Mouse (Mus musculus) embryonic facial prominence, embryonic 13.5 days (tissue): ENCODE results near the gene Cyp4a32. TPM values are rescaled to one million over a fixed set of nuclear protein-coding genes. Genes with fewer than 3 reads are reported as not detected.
"Not testable (repeated sequence)": the region's sequence is repeated elsewhere in the genome, so short reads cannot be mapped to it uniquely, and the experiment has no call there.

Experiments used
- ATAC-seq: fragments of 200-750 bp; cut with Nextera tagmentation; 2 replicates; pipeline ENCODE4 v1.8.0; 2017; ENCODE audit warnings: low read depth; ENCODE audit not compliant: insufficient number of reproducible peaks, insufficient read depth, low FRiP score, low TSS enrichment
- H3K27ac ChIP-seq: fragments of 300-500 bp; sonication (generic); 2 replicates; pipeline ENCODE4 v1.5.1; 2015; ENCODE audit warnings: moderate library complexity, mild to moderate bottlenecking, inconsistent platforms
- H3K27me3 ChIP-seq: fragments of 300-500 bp; sonication (generic); 2 replicates; pipeline ENCODE4 v1.6.1; 2015; ENCODE audit warnings: mild to moderate bottlenecking, inconsistent platforms
- H3K36me3 ChIP-seq: fragments of 300-500 bp; sonication (generic); 2 replicates; pipeline ENCODE4 v1.6.1; 2015; ENCODE audit warnings: mild to moderate bottlenecking, inconsistent platforms
- H3K4me1 ChIP-seq: fragments of 300-500 bp; sonication (generic); 2 replicates; pipeline ENCODE4 v1.6.1; 2015; ENCODE audit warnings: inconsistent platforms
- H3K4me2 ChIP-seq: fragments of 300-500 bp; sonication (generic); 2 replicates; pipeline ENCODE4 v1.6.1; 2015; ENCODE audit warnings: moderate library complexity, mild to moderate bottlenecking, inconsistent platforms
- H3K4me3 ChIP-seq: fragments of 300-500 bp; sonication (generic); 2 replicates; pipeline ENCODE4 v1.5.1; 2015; ENCODE audit warnings: mild to moderate bottlenecking, inconsistent platforms
- H3K9ac ChIP-seq: fragments of 300-500 bp; sonication (generic); 2 replicates; pipeline ENCODE4 v1.6.1; 2015; ENCODE audit warnings: mild to moderate bottlenecking, inconsistent platforms
- H3K9me3 ChIP-seq: fragments of 300-500 bp; sonication (generic); 2 replicates; pipeline ENCODE4 v1.6.1; 2016; ENCODE audit warnings: inconsistent platforms
- WGBS: fragments of 180-500 bp; shearing (Covaris S2); methylation state at CpG from one replicate; pipeline ENCODE4 v1.1.7; 2015; ENCODE audit warnings: mixed read lengths; 5-methylcytosine and 5-hydroxymethylcytosine counted together
- polyA plus RNA-seq: library from polyadenylated mRNA; unstranded; fragments of >200 nt; fragmentation: Nextera tagmentation; extraction: Ambion mirVana; gene quantifications from 2 replicates; pipeline ENCODE4 v1.2.1, GENCODE M21; 2015

Gene Cyp4a32
- polyA plus RNA-seq: not detected in 2 replicates

DNA sequence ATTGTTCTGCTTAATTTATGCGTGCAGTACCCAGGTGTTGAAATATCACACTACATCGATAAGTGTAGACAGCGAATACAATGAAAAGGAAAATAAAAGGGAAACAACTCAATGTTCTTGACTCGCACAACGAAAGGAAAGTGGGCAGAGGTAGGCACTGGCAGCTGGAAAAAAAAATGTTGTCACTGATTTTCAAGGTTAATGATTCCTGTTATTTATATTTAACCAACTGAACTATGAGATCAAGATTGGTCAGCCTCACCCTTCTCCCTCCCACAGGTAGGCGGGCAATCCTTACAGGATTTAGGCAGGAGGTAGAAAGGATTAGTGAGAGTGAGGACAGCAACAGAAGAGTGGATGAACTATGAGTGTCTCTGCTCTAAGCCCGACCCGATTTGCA, at the start of gene Cyp4a32:
Gene Cyp4a32, plus strand, starts transcription at position 359 of the 400 bp plus-strand sequence.
- H3K9ac ChIP-seq, H3K4me1 ChIP-seq, H3K4me3 ChIP-seq, H3K36me3 ChIP-seq, H3K4me2 ChIP-seq, ATAC-seq, H3K27ac ChIP-seq, H3K9me3 ChIP-seq, H3K27me3 ChIP-seq: not testable (repeated sequence)
- WGBS: 88% methylated on average over 8 of the region's 8 CpGs

DNA sequence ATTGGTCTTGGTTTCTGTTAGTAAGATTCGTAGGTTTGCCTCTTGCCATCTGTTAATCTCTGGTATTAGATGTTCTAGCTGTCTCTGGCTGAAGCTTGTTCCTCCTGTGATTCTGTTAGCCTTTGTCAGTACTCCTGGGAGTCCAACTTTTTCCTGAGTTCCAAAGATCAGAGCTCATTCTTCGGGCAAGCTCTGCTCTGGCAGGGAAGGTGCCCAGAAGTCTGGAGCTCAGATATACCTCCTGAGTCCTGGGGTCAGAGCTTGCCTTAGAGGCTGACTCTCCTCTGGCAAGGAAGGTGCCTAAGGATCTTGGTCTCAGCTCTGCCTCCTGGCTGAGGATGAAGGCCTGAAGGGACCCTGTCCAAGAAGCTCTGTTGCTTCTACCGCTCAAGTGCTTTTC, 48.0 kb upstream of the Cyp4a32 start:
- Histone ChIP-seq H3K4me1 (no peaks in the 10 kb centered on the region), H3K27me3 (no peaks in the 10 kb centered on the region), H3K4me3 (no peak overlapping the region), H3K36me3 (no peaks in the 10 kb centered on the region), H3K27ac (no peak overlapping the region), H3K4me2 (no peak overlapping the region), H3K9ac (no peak overlapping the region), H3K9me3 (no peaks in the 10 kb centered on the region)
- 85% methylated on average over 3 of the region's 3 CpGs for WGBS
- ATAC-seq: no peak

DNA sequence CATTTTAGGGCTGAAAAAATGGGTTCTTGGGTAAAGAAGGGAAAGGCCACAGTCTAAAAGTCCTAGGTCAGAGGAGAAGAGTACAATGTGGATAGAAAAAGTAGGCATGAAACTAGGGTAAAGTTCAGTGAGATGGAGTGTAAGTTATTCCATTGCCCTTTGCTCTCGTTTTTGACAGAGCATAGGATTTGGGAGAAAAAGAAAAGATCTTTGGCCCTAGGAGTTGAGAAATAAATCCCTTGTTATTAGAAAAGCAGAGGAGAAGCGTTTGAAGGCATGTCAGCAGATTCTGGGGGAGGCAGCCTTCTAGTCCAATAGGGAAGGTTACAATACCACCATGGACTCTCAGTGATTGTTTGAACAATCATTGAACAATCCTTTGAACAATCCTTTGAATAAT, 45.3 kb upstream of the Cyp4a32 start:
- H3K4me3 ChIP-seq: no peak overlapping the region
- H3K36me3 ChIP-seq: no peaks in the 10 kb centered on the region
- H3K9ac ChIP-seq: no peak overlapping the region
- WGBS: 68% methylated on average over 2 of the region's 2 CpGs
- ATAC-seq: no peak
- no peaks in the 10 kb centered on the region for H3K4me1 ChIP-seq
- no peak overlapping the region for H3K4me2 ChIP-seq
- H3K27me3 ChIP-seq: no peaks in the 10 kb centered on the region
- no peak overlapping the region for H3K27ac ChIP-seq
- H3K9me3 ChIP-seq: no peaks in the 10 kb centered on the region

DNA sequence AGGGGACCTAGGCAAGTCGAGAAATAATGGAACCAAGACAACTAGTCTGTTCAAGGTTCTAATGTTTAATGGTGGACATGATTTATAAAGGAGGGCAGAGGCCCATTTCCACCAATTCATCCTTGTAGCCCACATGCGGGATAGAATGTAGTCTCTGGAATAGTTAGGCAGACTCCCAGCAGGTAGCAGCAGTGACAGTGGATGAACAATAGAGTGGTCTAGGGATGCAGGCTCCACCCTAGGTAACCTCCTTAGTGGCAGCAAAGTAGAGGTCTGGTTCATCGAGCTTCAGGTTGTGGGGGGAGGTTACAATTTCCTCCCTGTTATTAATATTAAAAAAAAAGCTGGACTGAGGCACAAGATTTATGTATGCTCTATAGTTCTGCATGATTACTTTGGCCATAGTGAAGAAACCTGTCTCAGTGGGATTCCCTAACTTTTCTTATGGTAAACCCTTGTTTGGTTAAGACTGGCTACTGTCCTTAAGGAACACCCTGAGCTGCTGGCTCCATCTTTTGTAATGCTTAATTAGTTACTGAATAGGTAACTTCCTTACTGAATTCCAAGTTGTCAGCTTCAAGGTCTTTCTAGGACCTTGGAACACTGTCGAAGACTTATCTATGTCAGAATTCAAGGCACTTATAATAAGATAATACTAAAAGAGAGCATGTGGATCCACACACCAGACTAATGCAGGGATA, 42.8 kb upstream of the Cyp4a32 start:
- Histone ChIP-seq H3K4me2 (no peak overlapping the region), H3K36me3 (no peaks in the 10 kb centered on the region), H3K9ac (no peak overlapping the region), H3K4me3 (no peak overlapping the region), H3K27me3 (no peaks in the 10 kb centered on the region), H3K9me3 (no peaks in the 10 kb centered on the region), H3K4me1 (no peaks in the 10 kb centered on the region), H3K27ac (no peak overlapping the region)
- ATAC-seq: no peak
- WGBS: 63% methylated on average over 4 of the region's 4 CpGs

DNA sequence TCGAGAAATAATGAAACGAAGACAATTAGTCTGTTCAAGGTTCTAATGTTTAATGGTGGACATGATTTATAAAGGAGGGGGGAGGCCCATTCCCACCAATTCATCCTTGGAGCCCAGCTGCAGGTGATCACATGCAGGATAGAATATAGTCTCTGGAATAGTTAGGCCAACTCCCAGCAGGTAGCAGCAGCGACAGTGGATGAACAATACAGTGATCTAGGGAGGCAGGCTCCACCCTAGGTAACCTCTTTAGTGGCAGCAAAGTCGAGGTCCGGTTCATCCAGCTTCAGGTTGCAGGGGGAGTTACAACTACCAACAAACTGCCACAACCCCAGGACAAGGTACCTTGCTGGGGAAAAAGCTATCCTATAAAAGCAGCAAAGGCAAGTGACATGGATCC, 39.5 kb upstream of the Cyp4a32 start:
- WGBS: 60% methylated on average over 5 of the region's 5 CpGs
- not testable (repeated sequence) for H3K9me3 ChIP-seq, H3K4me1 ChIP-seq, H3K27me3 ChIP-seq, ATAC-seq, H3K9ac ChIP-seq, H3K36me3 ChIP-seq, H3K4me2 ChIP-seq, H3K4me3 ChIP-seq, H3K27ac ChIP-seq

DNA sequence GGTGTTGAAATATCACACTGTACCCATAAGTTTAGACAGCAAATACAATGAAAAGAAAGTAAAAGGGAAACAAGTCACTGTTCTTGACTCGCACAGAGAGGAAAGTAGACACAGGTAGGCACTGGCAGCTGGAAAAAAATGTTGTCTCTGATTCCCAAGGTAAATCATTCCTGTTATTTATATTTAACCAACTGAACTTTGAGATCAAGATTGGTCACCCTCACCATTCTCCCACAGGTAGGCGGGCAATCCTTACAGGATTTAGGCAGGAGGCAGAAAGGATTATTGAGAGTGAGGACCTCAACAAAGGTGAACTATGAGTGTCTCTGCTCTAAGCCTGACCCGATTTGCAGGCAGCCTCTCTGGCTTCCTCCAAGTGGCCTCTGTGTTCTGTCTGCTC, 37.4 kb upstream of the Cyp4a32 start, which contains the start of gene Cyp4a31:
Gene Cyp4a31, plus strand, starts transcription at position 249 of the 400 bp plus-strand sequence.
- no peak for ATAC-seq
- no peaks in the 10 kb centered on the region for H3K27me3 ChIP-seq
- H3K9ac ChIP-seq: no peak within 1 kb of the TSS
- no peaks in the 10 kb centered on the region for H3K9me3 ChIP-seq
- WGBS: 79% methylated on average over 3 of the region's 3 CpGs
- no peaks in the 10 kb centered on the region for H3K36me3 ChIP-seq
- H3K4me2 ChIP-seq: no peak within 1 kb of the TSS
- no peaks in the 10 kb centered on the region for H3K4me1 ChIP-seq
- H3K4me3 ChIP-seq: no peak within 1 kb of the TSS
- H3K27ac ChIP-seq: no peak within 1 kb of the TSS

DNA sequence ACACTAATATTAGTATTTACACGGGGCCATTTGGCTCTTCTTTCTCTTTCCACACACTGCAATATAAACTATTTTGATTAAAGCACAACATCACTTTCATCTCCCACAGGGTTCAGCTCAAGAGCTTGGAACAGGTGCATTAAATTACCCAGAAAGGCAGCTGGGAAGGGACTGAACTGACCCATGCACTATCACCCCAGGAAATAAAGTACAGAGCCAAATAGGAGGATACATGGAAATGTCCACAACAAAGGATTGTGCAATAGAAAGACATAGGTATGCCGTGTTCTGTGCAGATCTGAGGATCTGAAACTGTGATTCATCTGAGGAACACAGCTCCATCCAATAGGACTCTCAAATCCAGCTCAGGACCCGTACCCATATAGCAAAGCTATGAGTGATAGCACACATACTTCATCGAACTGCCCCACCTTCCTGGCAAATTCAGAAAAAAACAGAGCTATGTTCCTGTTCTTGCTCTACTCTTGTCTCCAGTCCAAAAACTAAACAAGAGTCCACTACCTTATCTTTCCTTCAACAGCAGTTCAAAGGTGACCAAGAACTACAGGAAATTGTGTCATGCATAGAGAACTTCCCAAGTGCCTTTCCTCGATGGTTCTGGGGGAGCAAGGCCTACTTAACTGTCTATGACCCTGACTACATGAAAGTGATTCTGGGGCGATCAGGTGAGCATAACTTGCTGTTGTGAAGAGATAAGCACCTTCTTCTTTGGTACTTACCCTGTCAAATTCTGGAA, 36.1 kb upstream of the Cyp4a32 start:
- H3K27ac ChIP-seq, H3K4me1 ChIP-seq, H3K36me3 ChIP-seq, H3K9me3 ChIP-seq, H3K4me3 ChIP-seq, ATAC-seq, H3K9ac ChIP-seq, H3K4me2 ChIP-seq, H3K27me3 ChIP-seq: not testable (repeated sequence)
- WGBS: 77% methylated on average over 6 of the region's 6 CpGs

DNA sequence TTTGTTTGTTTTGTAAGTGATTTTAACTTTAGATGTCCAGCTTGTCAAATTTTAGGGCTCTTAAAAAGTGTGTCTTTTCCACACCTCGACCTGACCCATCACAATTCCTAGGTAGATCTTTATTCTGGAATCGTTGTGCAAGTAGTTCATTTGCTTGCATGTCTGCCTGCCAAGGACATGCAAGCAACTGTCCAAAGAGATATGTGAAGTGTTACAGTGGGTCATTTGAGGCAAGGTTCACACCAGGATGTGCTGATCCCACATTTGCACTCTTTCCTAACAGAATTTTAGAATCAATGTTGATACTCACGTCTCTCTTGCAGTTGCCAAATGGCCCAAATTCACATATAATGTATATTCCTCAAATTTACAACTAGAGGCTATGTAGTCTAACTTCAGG, 25.5 kb upstream of the Cyp4a32 start:
- WGBS: 75% methylated on average over 3 of the region's 3 CpGs
- ATAC-seq: no peak

DNA sequence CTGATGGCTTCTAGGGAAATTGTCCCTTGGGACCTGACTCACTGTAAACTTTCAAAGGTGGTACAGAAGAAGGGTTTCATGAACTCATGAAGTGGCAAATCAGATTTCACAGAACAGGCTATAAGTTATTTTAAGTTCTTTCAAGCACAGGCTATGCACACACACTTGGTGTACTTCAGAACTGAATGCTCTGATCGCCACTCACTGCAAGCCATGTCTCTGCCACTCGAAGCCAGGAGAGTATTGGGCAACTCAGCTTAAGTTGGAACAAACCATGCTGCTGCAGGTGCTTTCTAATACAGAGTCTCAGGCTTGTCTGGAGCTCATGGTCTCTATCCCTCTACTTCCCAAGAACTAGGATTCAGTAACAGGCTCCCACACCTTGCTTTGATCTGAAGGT, 25.0 kb upstream of the Cyp4a32 start:
- Histone ChIP-seq H3K4me3 (no peak overlapping the region), H3K36me3 (no peaks in the 10 kb centered on the region), H3K27ac (no peak overlapping the region), H3K9me3 (no peaks in the 10 kb centered on the region), H3K27me3 (no peaks in the 10 kb centered on the region), H3K4me2 (no peak overlapping the region), H3K9ac (no peak overlapping the region), H3K4me1 (no peaks in the 10 kb centered on the region)
- 80% methylated on average over 2 of the region's 2 CpGs for WGBS
- no peak for ATAC-seq

More for the DNA sequence above, 25.5 kb upstream of the Cyp4a32 start:
- H3K27me3 ChIP-seq: no peaks in the 10 kb centered on the region
- H3K4me2 ChIP-seq: no peak overlapping the region
- no peaks in the 10 kb centered on the region for H3K4me1 ChIP-seq
- no peak overlapping the region for H3K27ac ChIP-seq
- no peak overlapping the region for H3K4me3 ChIP-seq
- no peaks in the 10 kb centered on the region for H3K9me3 ChIP-seq
- no peaks in the 10 kb centered on the region for H3K36me3 ChIP-seq
- H3K9ac ChIP-seq: no peak overlapping the region

DNA sequence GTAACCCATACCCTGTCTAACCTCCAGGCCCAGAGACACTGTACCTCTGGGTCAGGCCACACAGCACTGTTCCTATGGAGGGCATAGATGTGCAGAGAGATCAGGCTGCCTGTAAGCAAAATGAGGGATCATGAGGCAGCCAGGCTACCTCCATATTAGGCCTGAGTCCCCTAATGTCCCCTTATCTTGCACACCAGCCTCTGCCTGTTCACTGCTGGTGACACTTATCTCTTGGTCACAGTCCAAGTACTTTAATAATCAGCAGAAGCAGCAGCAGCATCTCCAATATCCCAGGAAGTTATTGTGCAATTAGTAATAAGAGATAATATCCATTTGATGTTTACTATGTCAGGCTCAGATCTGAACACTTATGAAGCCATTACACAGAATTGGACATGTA, 17.7 kb upstream of the Cyp4a32 start:
- ATAC-seq: no peak
- no peaks in the 10 kb centered on the region for H3K36me3 ChIP-seq
- no peak overlapping the region for H3K4me3 ChIP-seq

DNA sequence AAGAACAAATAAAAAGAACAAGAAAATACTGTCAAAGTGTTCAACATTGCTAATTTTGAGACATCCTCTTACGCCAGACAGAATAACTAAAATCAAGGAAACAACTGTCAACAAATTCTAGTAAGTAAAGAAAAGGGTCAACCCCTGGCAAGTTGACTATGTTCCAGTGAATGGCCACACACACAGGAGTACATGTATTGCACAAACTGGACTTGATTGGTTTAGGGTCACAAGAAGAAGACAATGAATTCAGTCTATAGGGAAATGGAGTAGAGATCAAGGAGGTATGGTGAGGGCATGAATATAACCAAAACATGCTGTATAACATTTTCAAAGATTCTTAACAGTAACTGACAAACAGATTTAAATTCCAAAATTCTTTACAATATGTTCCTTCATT, 4.4 kb upstream of the Cyp4a32 start:
- ATAC-seq: no peak
- no peak overlapping the region for H3K4me2 ChIP-seq
- H3K9ac ChIP-seq: no peak overlapping the region
- no peak overlapping the region for H3K27ac ChIP-seq
- no peaks in the 10 kb centered on the region for H3K27me3 ChIP-seq
- no peaks in the 10 kb centered on the region for H3K9me3 ChIP-seq
- H3K36me3 ChIP-seq: no peaks in the 10 kb centered on the region
- no peaks in the 10 kb centered on the region for H3K4me1 ChIP-seq
- no peak overlapping the region for H3K4me3 ChIP-seq
- 82% methylated on average over 1 of the region's 1 CpGs for WGBS

More for the DNA sequence above, 17.7 kb upstream of the Cyp4a32 start:
- Histone ChIP-seq H3K9ac (no peak overlapping the region), H3K9me3 (no peaks in the 10 kb centered on the region), H3K4me2 (no peak overlapping the region), H3K27me3 (no peaks in the 10 kb centered on the region), H3K27ac (no peak overlapping the region), H3K4me1 (no peaks in the 10 kb centered on the region)

DNA sequence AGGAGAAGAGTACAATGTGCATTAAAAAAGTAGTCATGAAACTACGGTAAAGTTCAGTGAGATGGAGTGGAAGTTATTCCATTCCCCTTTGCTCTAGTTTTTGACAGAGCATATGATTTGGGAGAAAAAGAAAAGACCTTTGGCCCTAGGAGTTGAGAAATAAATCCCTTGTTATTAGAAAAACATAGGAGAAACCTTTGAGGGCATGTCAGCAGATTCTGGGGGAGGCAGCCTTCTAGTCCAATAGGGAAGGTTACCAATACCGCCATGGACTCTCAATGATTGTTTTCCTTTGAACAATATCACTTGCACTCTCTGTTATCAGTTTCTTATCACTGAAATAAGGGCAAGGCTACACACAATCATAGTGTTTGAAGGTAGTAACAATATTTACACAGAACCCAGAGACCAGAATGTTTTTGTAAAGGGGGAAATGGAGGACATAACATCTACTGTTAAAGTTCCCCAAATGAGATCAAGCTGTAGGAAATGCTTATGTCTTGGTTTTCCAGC, 3.9 kb upstream of the Cyp4a32 start:
- no peaks in the 10 kb centered on the region for H3K4me1 ChIP-seq
- no peaks in the 10 kb centered on the region for H3K27me3 ChIP-seq
- H3K4me3 ChIP-seq: no peak overlapping the region
- WGBS: 87% methylated on average over 2 of the region's 2 CpGs
- no peak overlapping the region for H3K27ac ChIP-seq
- no peak for ATAC-seq
- H3K36me3 ChIP-seq: no peaks in the 10 kb centered on the region
- H3K9ac ChIP-seq: no peak overlapping the region
- no peaks in the 10 kb centered on the region for H3K9me3 ChIP-seq
- H3K4me2 ChIP-seq: no peak overlapping the region
